Mouse (Mus musculus) MN1 (cell line): Measurements from ENCODE around the gene Jaml.
"Not testable (repeated sequence)": the region's sequence is repeated elsewhere in the genome, so short reads cannot be mapped to it uniquely, and the experiment has no call there.

Source experiments
- DNase-seq: peaks from one replicate; pipeline ENCODE4 v3.0.0-alpha.2; 2016; ENCODE audit warnings: low spot score

The Jaml gene

DNA sequence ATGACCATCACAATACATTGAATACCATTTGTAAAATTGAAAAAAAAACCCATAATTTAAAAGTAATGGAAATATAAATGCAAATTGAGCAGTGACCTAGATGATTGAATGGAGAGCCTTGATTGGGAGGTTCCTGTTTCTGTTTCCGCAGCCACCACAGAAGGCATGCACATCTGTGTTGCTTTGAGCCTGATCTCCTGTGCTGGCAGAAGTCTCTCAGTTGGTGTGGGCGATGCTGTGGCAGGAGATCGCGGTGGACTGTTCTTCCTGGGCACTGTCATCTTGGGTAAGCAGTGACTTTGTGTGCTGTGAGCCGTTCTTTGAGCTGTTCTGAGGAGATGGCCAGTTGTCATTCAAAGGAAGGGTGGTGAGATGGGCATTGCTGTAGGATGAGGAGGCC lies at the start of gene Jaml:
Gene Jaml, plus strand, starts transcription at position 173 of the 400 bp plus-strand sequence.
- no peak for DNase-seq

DNA sequence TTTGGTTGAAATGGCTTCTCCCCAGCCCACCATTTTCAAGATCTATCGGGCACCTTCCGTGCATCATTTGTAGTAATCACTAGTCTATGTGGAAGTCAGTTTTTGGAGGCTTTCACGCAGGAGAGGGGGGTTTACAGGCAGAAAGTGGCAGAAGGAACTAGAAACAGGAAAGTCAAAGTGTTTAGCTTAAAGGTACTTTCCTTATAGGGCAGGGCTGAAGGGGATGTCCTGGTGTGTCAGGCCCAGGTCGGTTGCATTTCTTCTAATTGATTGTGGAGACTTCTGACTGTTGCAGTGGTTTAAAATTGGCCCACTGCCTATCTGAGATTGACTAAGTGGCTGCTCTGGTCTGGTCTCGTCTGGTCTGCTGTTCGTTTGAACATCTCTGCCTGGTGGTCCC lies 48.6 kb upstream of the Jaml start:
- peak; percentile 29 for DNase-seq

- DNase-seq, result no peak
These were observed 46.7 kb upstream of the Jaml start for GRCm38 (mm10) chr9:45032261-45032660.

DNA sequence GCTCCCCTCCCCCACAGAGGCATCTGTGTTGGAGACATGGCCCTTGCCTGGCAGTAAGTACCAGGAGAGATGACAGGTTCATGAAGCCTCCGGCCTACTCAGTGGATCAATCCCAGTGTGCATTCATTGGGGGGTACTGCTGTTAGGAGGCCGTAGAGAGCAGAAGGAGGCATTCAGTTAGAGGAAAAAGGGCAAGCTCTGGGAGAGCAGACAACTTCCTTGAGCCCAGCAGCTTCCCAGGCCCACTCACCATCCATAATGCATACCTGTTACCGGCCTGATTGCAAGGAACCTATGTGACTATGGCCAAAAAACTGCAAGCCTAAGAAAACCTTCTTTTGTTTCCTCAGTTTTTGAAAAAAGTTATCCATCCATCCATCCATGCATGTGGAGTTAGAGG lies 44.5 kb upstream of the Jaml start:
- DNase-seq, result no peak

DNA sequence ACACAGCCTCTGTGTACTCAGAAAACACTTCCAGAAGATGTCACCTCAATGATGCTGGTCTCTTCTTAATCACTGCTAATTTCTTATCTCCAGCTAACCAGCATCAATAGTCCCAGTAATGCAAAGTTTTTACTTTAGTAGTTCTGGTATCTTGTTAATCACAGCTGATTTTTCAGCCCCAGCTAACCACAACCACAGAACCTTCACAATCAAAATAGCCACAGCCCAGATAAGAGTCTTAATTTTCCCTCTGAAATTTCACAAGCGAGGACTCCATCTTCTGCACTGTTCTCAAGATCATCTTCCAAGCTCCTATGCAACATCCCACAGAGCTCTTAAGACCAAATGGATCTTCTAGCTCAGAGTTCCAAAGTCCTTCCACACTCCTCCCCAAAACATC lies 41.2 kb upstream of the Jaml start:
- not testable (repeated sequence) for DNase-seq

- DNase-seq, result no peak
These were observed 39.5 kb upstream of the Jaml start, which contains the start of gene Mpzl2 for GRCm38 (mm10) chr9:45039499-45039898. Gene Mpzl2 (plus strand): TSS chr9:45039799.

DNA sequence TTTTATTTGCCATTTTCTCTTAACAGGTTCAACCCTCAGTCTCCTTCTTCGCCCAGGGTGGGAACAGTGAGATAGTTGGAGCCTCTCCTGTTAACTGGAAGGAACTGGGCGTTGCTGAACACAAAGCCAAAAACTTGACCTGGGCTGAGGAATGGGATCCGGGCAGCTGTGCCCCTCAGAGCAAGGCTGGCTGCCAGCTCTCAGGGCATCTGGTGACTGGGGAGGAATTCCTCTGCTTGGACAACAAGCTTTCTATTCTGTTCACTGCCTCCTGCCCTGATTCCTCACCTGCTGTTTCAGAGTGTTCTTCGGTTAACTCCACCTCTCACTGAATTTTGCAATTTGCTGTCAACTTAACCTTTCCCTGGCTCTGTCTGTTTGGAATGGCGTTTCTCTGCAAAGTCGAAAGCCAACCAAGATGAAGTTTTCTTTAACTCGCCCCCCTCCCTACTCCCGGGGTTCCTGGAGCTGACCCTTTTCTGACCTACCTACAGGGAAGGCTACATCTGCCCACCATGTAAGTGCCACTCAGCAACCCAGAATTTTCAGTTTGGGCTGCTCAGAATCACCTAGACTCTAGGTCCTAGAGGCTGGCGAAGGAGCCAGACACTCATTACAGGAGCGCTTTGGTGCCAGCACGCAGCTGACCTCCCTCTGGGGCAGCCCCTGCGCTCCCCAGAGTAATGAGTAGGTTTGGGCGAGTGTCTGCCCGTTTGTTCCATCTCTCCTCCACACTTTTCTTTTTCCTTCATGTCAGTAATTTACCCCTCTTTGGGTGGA lies 38.7 kb upstream of the Jaml start:
- DNase-seq, result no peak

DNA sequence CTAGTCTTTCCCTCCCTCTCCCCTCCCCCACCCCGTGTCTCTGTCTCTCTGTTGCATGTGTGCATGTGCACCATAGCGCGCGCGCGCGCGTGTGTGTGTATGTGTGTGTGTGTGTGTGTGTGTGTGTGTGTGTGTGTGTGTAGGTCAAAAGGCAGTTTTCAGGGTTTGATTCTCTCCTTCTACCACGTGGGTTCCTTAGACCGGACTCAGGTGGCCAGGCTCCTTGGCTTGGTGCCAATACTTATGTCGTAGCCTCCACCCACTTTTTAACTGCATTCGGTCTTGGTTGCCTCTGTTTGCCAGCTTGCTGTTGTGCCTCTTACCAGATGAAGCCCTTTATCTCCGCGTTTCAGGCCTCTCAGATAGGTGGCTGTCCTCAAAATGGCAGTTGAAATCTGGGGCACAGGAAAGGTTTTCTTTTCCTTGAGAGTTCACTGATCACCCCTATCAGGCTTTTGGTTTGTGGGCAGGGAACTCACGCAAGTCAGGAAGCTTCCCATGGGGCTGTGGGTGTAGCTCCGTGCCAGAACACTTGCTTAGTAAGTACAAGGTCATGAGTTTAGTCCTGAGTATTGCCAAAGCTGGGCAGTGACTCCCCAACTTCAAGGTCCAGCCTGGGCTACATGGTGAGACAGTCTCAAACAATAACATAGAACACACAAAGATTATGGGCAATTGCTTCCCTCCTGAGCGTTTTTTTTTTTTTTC lies 37.7 kb upstream of the Jaml start:
- DNase-seq, result no peak

- no peak for DNase-seq
These were observed 36.8 kb upstream of the Jaml start for GRCm38 (mm10) chr9:45042056-45042720.

DNA sequence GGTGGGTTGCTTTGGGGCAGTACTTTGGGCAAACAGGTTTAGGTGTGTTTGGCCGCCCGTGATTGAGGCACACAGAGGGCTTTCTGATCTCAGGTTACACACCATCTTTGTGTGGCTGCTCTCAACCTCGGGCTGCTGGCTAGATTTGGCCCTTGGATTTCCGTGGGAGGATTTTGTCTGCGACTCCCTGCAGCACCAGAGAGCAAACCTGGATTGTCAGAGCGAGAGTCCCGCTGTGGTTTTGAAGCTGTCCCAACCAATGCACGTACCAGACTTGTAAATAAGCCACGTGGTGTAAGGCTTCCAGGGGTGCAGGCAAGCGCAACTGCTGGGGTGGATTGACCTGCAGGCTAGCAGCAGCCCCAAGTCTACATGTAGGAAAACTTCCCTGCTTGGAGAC lies 36.0 kb upstream of the Jaml start:
- no peak for DNase-seq

- DNase-seq, result no peak
These were observed 32.0 kb upstream of the Jaml start for GRCm38 (mm10) chr9:45046973-45047372.

DNA sequence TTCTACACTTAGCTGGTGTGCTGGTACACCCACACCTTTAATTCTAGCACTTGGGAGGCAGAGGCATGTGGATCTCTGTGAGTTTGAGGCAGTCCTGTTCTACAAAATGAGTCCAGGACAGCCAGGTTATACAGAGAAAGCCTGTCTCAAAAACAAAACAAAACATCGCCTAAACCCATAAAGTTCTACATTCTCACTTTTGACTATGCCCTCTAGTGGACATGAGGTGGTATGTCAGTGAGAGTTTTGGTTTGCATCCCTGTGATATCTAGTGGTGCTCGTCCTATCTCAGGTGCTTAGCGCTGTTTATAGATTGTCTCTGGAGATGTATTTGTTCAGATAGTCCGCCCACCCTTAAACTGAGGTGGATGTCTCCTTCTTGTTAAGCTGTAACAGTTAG lies 30.5 kb upstream of the Jaml start:
- DNase-seq, result peak; percentile 40

DNA sequence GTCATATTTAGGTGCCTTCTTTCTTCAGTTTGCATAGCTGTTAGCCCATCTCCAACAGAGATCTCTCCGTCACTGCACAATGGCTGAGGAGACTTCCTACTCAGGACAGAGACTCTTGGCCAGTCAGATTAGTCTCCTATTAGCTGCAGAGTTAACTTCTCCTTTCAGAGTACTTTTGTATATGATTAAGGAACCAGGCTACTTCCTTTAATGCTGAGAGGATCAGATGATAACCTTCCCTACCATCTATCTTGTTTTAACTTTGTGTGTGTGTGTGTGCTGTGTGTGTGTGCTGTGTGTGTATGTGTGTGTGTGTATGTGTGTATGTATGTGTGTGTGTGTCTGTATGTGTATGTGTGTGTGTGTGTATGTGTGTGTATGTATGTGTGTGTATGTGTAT lies 29.3 kb upstream of the Jaml start:
- no peak for DNase-seq

DNA sequence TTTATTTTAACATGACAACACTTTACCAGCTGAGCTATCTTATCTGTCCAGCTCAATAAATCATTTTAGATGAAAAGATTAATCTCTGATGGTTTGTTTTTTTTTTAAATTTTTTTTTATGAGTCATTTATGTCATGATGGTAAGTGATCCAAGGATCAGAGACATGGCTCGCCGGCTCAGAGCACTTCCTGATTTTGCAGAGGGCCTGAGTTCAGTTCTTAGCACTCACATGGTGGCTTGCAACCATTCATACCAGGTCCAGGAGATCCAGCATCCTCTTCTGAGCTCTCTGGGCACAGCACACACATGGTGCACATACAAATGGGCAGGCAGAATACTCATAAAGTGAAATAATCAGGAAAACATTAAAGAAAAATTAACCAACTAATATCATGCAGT lies 28.7 kb upstream of the Jaml start:
- DNase-seq, result no peak

DNA sequence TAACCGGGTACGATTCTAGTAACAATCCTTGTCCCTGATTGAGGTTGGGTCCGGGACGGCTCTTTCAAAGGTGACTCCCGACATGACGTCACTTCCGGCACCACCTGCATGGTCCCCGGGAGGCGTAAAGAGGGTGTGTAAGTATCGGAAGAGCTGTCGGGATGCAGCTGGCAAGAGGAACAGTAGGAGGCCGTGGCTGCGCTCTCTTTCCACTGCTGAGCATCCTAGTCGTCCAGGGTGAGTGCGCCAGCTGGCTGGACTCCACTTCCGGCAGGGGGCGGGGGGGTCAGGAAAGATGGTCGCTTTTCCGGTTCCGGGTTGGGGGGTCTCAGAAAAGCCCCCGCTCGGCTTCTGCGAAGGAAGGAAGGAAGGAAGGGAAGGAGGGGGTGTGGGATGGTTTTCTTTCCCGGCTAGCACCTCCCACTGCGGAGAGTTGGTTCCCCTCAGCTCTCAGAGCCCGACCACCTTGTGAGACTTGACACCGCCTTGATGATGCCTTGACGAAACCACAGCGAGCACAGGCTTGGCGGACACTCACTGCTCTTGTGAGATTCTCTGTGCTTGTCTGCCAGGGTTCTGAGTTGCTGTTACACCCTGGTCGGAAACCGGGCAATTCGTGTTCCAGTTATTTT lies 23.8 kb upstream of the Jaml start, which contains the start of gene Mpzl3:
Gene Mpzl3, plus strand, starts transcription at position 105 of the 632 bp plus-strand sequence.
- peak; percentile 84 for DNase-seq

DNA sequence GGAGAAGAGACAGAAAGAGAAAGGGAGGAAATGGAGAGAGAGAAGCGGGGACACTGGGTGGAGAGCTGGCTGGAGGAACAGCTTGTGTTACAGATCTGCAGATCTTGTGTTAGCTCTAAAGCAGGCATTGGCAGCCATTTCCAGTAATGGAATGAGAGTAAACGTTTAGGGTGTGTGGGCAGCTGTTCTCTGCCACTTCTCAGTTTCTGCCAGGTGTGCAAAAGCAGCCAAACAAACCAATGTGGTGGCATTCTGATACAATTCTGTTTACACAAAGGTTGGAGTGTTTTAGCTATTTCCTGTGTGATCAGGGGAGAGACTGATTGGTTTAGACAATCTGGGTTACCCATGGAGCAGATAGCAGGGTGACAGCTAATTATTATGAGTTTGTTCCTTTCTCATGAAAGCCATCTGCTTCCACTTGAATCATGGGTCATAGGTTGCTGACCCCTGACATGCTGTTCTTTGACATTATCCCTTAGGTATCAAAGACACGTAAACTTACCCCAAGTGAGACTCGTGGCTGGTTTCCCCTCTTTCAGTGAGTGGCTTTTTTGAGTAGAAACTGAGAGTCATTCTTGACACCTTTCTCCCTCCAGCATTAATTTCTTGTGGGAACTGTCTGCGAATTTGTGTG lies 20.6 kb upstream of the Jaml start:
- no peak for DNase-seq

GRCm38 (mm10) chr9:45060151-45060550 lies 18.8 kb upstream of the Jaml start:
- DNase-seq, result no peak

DNA sequence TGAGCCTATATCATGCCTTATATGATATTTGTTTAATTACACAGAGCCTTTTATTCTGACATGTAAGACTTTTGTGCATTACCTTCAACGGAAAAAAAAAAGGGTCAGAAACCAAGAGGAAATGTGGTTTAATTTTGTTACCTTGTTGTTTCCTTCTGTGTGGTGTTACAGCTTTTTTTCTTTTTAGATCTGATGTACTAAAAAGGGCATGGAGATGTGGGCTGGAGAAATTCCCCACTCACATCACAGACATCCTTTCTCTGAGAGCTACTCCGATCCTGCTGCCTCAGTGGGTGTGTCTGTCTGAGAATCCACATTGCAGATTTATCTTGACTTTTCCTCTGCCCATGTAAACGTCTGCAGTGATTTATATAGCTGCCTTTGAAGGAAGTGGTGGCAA lies 16.3 kb upstream of the Jaml start:
- no peak for DNase-seq

GRCm38 (mm10) chr9:45064421-45064820 lies 14.6 kb upstream of the Jaml start:
- DNase-seq, result no peak

GRCm38 (mm10) chr9:45066735-45067134 lies 12.2 kb upstream of the Jaml start:
- no peak for DNase-seq

GRCm38 (mm10) chr9:45071800-45072199 lies 7.2 kb upstream of the Jaml start:
- no peak for DNase-seq

GRCm38 (mm10) chr9:45077859-45078258 lies 1.1 kb upstream of the Jaml start:
- DNase-seq, result no peak
